Comparison of ENCODE assay signal across 7 mouse cellular contexts in the genomic region with DNA sequence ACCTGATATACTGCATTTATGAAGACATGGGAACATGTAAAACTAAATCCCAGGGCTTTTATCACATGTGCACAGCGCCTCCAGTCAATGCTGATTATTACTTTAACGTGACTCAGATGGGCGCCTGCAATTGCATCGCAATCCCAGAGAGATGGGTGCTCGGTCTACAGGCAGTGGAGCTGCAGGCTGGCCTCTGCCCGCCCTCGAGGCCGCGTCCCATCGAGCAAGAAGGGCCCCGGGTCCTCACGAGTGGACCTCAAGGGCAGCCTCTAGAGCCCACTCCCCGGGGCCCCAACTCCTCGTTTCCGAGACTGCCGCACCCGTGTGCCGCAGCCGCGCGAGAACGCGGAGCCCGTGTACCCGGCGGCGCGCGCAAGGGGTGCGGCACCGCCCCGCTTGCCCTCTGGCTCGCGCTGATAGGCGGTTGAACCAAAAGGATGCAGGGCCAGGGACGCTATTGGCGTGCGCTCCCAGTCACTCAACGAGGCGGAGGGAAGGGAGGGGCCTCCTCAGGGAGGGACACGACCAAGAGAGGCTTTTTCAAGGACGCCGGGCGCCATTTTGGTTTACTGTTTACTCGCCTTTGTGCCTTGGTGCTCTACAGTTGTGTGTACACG. TPM values are rescaled to one million over a fixed set of nuclear protein-coding genes. Genes with fewer than 3 reads are reported as not detected.
DNase-seq lines count a peak whose midpoint lies in the region; ATAC-seq lines count a peak whose summit lies in the region.

No protein-coding gene starts in this region.

- no peaks in the 10 kb centered on the region for H3K4me1 ChIP-seq in embryonic facial prominence, embryonic 11.5 days (ENCODE audit: control insufficient read depth, insufficient read depth, low read length)
- peaks cover 21% of the 10 kb centered on the region for H3K4me1 ChIP-seq in limb, embryonic 10.5 days
- peaks cover 26% of the 10 kb centered on the region for H3K4me1 ChIP-seq in midbrain, embryonic 13.5 days (replicated peaks)

- H3K4me3 ChIP-seq in embryonic facial prominence, embryonic 11.5 days (ENCODE audit: low read depth, low read length), result peak overlapping the region; percentile 61
- H3K4me3 ChIP-seq in limb, embryonic 10.5 days, result peak overlapping the region; percentile 70
- peak overlapping the region; percentile 61 for H3K4me3 ChIP-seq in midbrain, embryonic 13.5 days (replicated peaks)

- peak; percentile 98 for DNase-seq in adrenal gland, postnatal 14 days
- DNase-seq in embryonic facial prominence, embryonic 11.5 days (ENCODE audit: low spot score), result peak; percentile 98
- DNase-seq in kidney, adult 11 months, result peak; percentile 97
- peak; percentile 92 for DNase-seq in limb, embryonic 10.5 days (ENCODE audit: low spot score)
- DNase-seq in spleen, adult 12 weeks (ENCODE audit: low spot score), result peak; percentile 83

- peak; percentile 99 for ATAC-seq in embryonic facial prominence, embryonic 11.5 days (replicated peaks; ENCODE audit: insufficient number of reproducible peaks, low FRiP score, low TSS enrichment, low read depth)
- peak; percentile 99 for ATAC-seq in granulocyte monocyte progenitor cell, adult 5-6 weeks (replicated peaks; ENCODE audit: poor library complexity, severe bottlenecking)
- ATAC-seq in midbrain, embryonic 13.5 days, result peak; percentile 99

- peak overlapping the region; percentile 72 for H3K27ac ChIP-seq in embryonic facial prominence, embryonic 11.5 days (replicated peaks; ENCODE audit: low read depth, low read length)
- H3K27ac ChIP-seq in limb, embryonic 10.5 days, result peak overlapping the region; percentile 96
- peak overlapping the region; percentile 95 for H3K27ac ChIP-seq in midbrain, embryonic 13.5 days

- no peaks in the 10 kb centered on the region for H3K27me3 ChIP-seq in embryonic facial prominence, embryonic 11.5 days (ENCODE audit: control insufficient read depth, insufficient read depth, low read length)
- H3K27me3 ChIP-seq in limb, embryonic 10.5 days (ENCODE audit: low read depth, poor library complexity, severe bottlenecking), result no peaks in the 10 kb centered on the region
- H3K27me3 ChIP-seq in midbrain, embryonic 13.5 days, result no peaks in the 10 kb centered on the region

- peak overlapping the region; percentile 83 for H3K9ac ChIP-seq in embryonic facial prominence, embryonic 11.5 days (replicated peaks; ENCODE audit: low read length)
- H3K9ac ChIP-seq in midbrain, embryonic 13.5 days (replicated peaks), result peak overlapping the region; percentile 76

- under 1% methylated on average over 46 of the region's 46 CpGs for whole genome bisulfite sequencing in embryonic facial prominence, embryonic 11.5 days
- under 1% methylated on average over 46 of the region's 46 CpGs for WGBS in limb, embryonic 10.5 days
- under 1% methylated on average over 46 of the region's 46 CpGs for WGBS in midbrain, embryonic 13.5 days

- peak overlapping the region; percentile 52 for H3K4me2 ChIP-seq in embryonic facial prominence, embryonic 11.5 days (ENCODE audit: low read depth, low read length)
- peak overlapping the region; percentile 55 for H3K4me2 ChIP-seq in midbrain, embryonic 13.5 days (replicated peaks)

- H3K9me3 ChIP-seq in embryonic facial prominence, embryonic 11.5 days (replicated peaks; ENCODE audit: control insufficient read depth, low read length), result no peaks in the 10 kb centered on the region
- no peaks in the 10 kb centered on the region for H3K9me3 ChIP-seq in limb, embryonic 10.5 days (replicated peaks)
- no peaks in the 10 kb centered on the region for H3K9me3 ChIP-seq in midbrain, embryonic 13.5 days

- H3K36me3 ChIP-seq in embryonic facial prominence, embryonic 11.5 days (replicated peaks; ENCODE audit: control insufficient read depth, insufficient read depth, low read depth, low read length), result no peaks in the 10 kb centered on the region
- peaks cover 14% of the 10 kb centered on the region for H3K36me3 ChIP-seq in limb, embryonic 10.5 days
- H3K36me3 ChIP-seq in midbrain, embryonic 13.5 days, result peaks cover 7% of the 10 kb centered on the region; the same call in 1 of the 2 replicates

RNA-seq across cellular contexts. Expression of gene 4931414P19Rik, which starts 2.6 kb away (rescaled TPM):
- 5.4 and 6.2 TPM in 2 replicates for total RNA-seq in adrenal gland, postnatal 14 days (2021)
- 5.1 and 7.7 TPM in 2 replicates for polyA plus RNA-seq in embryonic facial prominence, embryonic 11.5 days (2014; fragmentation: Nextera tagmentation; extraction: Ambion mirVana)
- 5.8 and 9.9 TPM in 2 replicates for total RNA-seq in granulocyte monocyte progenitor cell, adult 5-6 weeks (2014; fragmentation: Nextera tagmentation)
- 3.6 and 4.3 TPM in 2 replicates for total RNA-seq in granulocyte monocyte progenitor cell, adult 5-6 weeks (2017)
- 11.1 and 13.5 TPM in 2 replicates for polyA plus RNA-seq in limb, embryonic 10.5 days (2016; fragmentation: Nextera tagmentation; extraction: Ambion mirVana)
- polyA plus RNA-seq in midbrain, embryonic 13.5 days (2015; fragmentation: Nextera tagmentation; extraction: Ambion mirVana), result 8.7 and 9.3 TPM in 2 replicates

RNA-seq across cellular contexts. Expression of gene Psmb5, which starts 14.7 kb away (rescaled TPM):
- total RNA-seq in adrenal gland, postnatal 14 days (2021), result 248 and 259 TPM in 2 replicates
- polyA plus RNA-seq in embryonic facial prominence, embryonic 11.5 days (2014; fragmentation: Nextera tagmentation; extraction: Ambion mirVana), result 404 and 462 TPM in 2 replicates
- total RNA-seq in granulocyte monocyte progenitor cell, adult 5-6 weeks (2014; fragmentation: Nextera tagmentation), result 237 and 287 TPM in 2 replicates
- total RNA-seq in granulocyte monocyte progenitor cell, adult 5-6 weeks (2017), result 63.3 and 69.9 TPM in 2 replicates
- polyA plus RNA-seq in limb, embryonic 10.5 days (2016; fragmentation: Nextera tagmentation; extraction: Ambion mirVana), result 508 and 553 TPM in 2 replicates
- 438 and 468 TPM in 2 replicates for polyA plus RNA-seq in midbrain, embryonic 13.5 days (2015; fragmentation: Nextera tagmentation; extraction: Ambion mirVana)

RNA-seq across cellular contexts. Expression of gene Psmb11, which starts 18.1 kb away (rescaled TPM):
- total RNA-seq in adrenal gland, postnatal 14 days (2021), result not detected in 2 replicates
- polyA plus RNA-seq in embryonic facial prominence, embryonic 11.5 days (2014; fragmentation: Nextera tagmentation; extraction: Ambion mirVana), result not detected in 2 replicates
- 0.09 TPM in 1 of 2 replicates, not detected in the other for total RNA-seq in granulocyte monocyte progenitor cell, adult 5-6 weeks (2014; fragmentation: Nextera tagmentation)
- not detected in 2 replicates for total RNA-seq in granulocyte monocyte progenitor cell, adult 5-6 weeks (2017)
- polyA plus RNA-seq in limb, embryonic 10.5 days (2016; fragmentation: Nextera tagmentation; extraction: Ambion mirVana), result 0.13 and 0.14 TPM in 2 replicates
- 0.15 TPM in 1 of 2 replicates, not detected in the other for polyA plus RNA-seq in midbrain, embryonic 13.5 days (2015; fragmentation: Nextera tagmentation; extraction: Ambion mirVana)

RNA-seq across cellular contexts. Expression of gene Ajuba, which starts 25.8 kb away (rescaled TPM):
- total RNA-seq in adrenal gland, postnatal 14 days (2021), result 18.2 and 23.3 TPM in 2 replicates
- polyA plus RNA-seq in embryonic facial prominence, embryonic 11.5 days (2014; fragmentation: Nextera tagmentation; extraction: Ambion mirVana), result 28.4 and 31.5 TPM in 2 replicates
- total RNA-seq in granulocyte monocyte progenitor cell, adult 5-6 weeks (2014; fragmentation: Nextera tagmentation), result 0.77 and 1.0 TPM in 2 replicates
- 1.2 and 2.1 TPM in 2 replicates for total RNA-seq in granulocyte monocyte progenitor cell, adult 5-6 weeks (2017)
- polyA plus RNA-seq in limb, embryonic 10.5 days (2016; fragmentation: Nextera tagmentation; extraction: Ambion mirVana), result 70.1 and 75.3 TPM in 2 replicates
- 13.5 and 18.0 TPM in 2 replicates for polyA plus RNA-seq in midbrain, embryonic 13.5 days (2015; fragmentation: Nextera tagmentation; extraction: Ambion mirVana)

RNA-seq across cellular contexts. Expression of gene Gm17606, which starts 37.6 kb away (rescaled TPM):
- not detected in 2 replicates for total RNA-seq in adrenal gland, postnatal 14 days (2021)
- polyA plus RNA-seq in embryonic facial prominence, embryonic 11.5 days (2014; fragmentation: Nextera tagmentation; extraction: Ambion mirVana), result not detected in 2 replicates
- not detected in 2 replicates for total RNA-seq in granulocyte monocyte progenitor cell, adult 5-6 weeks (2014; fragmentation: Nextera tagmentation)
- total RNA-seq in granulocyte monocyte progenitor cell, adult 5-6 weeks (2017), result not detected in 2 replicates
- polyA plus RNA-seq in limb, embryonic 10.5 days (2016; fragmentation: Nextera tagmentation; extraction: Ambion mirVana), result not detected in 2 replicates
- polyA plus RNA-seq in midbrain, embryonic 13.5 days (2015; fragmentation: Nextera tagmentation; extraction: Ambion mirVana), result not detected in 2 replicates

Comparison
In these comparisons a context has a peak if more than half of its experiments do, and no peak if none do; other contexts are left out.
1. Peak in every context shown above with its lines: DNase-seq, ATAC-seq, H3K4me3 ChIP-seq and H3K27ac ChIP-seq.